ENCODE assay signal across 9 mouse cellular contexts in the genomic region with DNA sequence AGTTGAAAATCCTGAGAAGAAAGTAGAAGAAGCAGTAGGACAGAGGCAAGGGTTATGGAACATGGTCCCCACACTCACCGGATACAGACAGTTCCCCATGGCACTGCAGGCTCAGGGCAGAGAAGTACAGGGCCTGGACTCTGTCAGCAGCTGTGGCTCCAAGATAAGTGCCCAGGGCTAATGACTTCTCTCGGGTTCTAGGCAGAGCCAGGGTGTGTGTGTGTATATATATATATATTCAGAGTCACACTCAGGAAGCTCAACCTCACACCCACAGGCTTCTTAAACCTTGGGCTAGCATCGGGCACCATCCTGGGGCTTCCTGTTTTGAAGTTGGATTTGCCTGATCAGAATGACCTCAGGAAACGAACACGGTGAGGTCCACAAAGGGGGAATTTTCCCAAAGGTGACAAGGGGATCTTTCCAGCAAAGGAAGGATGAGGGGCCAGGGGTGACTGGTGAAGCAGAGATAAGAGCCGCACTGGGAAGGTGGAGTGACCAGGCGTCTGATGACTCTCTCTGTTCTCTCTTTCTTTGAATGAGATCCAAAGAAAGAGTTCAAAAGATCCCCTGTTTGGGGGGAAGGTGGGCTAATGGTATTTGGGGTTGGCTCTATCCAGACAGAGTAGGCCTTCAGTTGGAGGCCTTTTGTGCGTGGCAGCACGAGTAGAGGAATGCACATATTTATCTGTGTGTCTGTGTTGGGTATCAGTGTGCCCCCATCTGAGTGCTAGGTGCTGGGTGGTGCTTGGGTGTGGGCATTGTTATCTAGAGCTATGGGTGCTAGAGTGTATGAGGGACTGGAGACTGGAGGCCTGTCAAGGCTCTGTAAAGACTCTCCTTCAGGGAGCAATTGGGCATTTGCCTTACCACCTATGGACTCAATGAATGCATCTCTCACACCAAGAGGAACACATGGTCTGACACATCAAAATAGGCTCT. TPM values are rescaled to one million over a fixed set of nuclear protein-coding genes. Genes with fewer than 3 reads are reported as not detected.
DNase-seq lines count a peak whose midpoint lies in the region; ATAC-seq lines count a peak whose summit lies in the region.
"Had no signal": no experiment of that assay in that cellular context is flagged by ENCODE, and none has a peak within 500 bp of the region (broad histone marks: within the 10 kb centered on the region; RNA-seq: fewer than 3 reads in every experiment).

Ackr1 (minus strand) TSS at position 439 of the 942 bp plus-strand sequence.

- H3K9me3 ChIP-seq in hindbrain, embryonic 13.5 days = no peaks in the 10 kb centered on the region
- H3K9me3 ChIP-seq in hindbrain, embryonic 12.5 days (replicated peaks) = no peaks in the 10 kb centered on the region
- H3K9me3 ChIP-seq in midbrain, embryonic 16.5 days (replicated peaks; ENCODE audit: control insufficient read depth, low read length, poor library complexity, severe bottlenecking) = no peaks in the 10 kb centered on the region
- H3K9me3 ChIP-seq: limb, embryonic 12.5 days had no signal

- H3K36me3 ChIP-seq in hindbrain, embryonic 13.5 days = peaks cover 35% of the 10 kb centered on the region
- peaks cover 16% of the 10 kb centered on the region; the same call in 1 of the 2 replicates for H3K36me3 ChIP-seq in hindbrain, embryonic 12.5 days
- peaks cover 16% of the 10 kb centered on the region; the same call in 1 of the 2 replicates for H3K36me3 ChIP-seq in midbrain, embryonic 16.5 days (ENCODE audit: control insufficient read depth, insufficient read depth, low read length)
- H3K36me3 ChIP-seq: limb, embryonic 12.5 days had no signal

- ATAC-seq in hindbrain, embryonic 13.5 days (ENCODE audit: low FRiP score) = no peak
- no peak for ATAC-seq in hindbrain, embryonic 12.5 days (ENCODE audit: low FRiP score)
- ATAC-seq in common myeloid progenitor, adult 5-6 weeks (replicated peaks; ENCODE audit: low read depth, poor library complexity, severe bottlenecking) = peak; percentile 80
- ATAC-seq in midbrain, embryonic 16.5 days = no peak
- ATAC-seq in CD4-positive, CD25-positive, alpha-beta regulatory T cell, adult 4 months = no peak

- H3K27ac ChIP-seq in hindbrain, embryonic 13.5 days = no peak within 1 kb of the TSS
- H3K27ac ChIP-seq in hindbrain, embryonic 12.5 days = no peak within 1 kb of the TSS
- no peak within 1 kb of the TSS for H3K27ac ChIP-seq in midbrain, embryonic 16.5 days (ENCODE audit: low read length)
- H3K27ac ChIP-seq: limb, embryonic 12.5 days had no signal

- no peak within 1 kb of the TSS for H3K9ac ChIP-seq in hindbrain, embryonic 13.5 days
- H3K9ac ChIP-seq in hindbrain, embryonic 12.5 days = no peak within 1 kb of the TSS; the same call in 1 of the 2 replicates
- no peak within 1 kb of the TSS for H3K9ac ChIP-seq in midbrain, embryonic 16.5 days (ENCODE audit: low read depth, low read length)
- H3K9ac ChIP-seq: limb, embryonic 12.5 days had no signal

- no peak within 1 kb of the TSS for H3K4me2 ChIP-seq in hindbrain, embryonic 13.5 days
- H3K4me2 ChIP-seq in hindbrain, embryonic 12.5 days (replicated peaks) = no peak within 1 kb of the TSS
- no peak within 1 kb of the TSS for H3K4me2 ChIP-seq in midbrain, embryonic 16.5 days (ENCODE audit: low read length)
- H3K4me2 ChIP-seq: limb, embryonic 12.5 days had no signal

- H3K27me3 ChIP-seq in hindbrain, embryonic 13.5 days = no peaks in the 10 kb centered on the region
- no peaks in the 10 kb centered on the region for H3K27me3 ChIP-seq in hindbrain, embryonic 12.5 days
- no peaks in the 10 kb centered on the region for H3K27me3 ChIP-seq in midbrain, embryonic 16.5 days (ENCODE audit: control insufficient read depth, insufficient read depth, low read depth, low read length)
- H3K27me3 ChIP-seq: limb, embryonic 12.5 days had no signal

- 77% methylated on average over 9 of the region's 9 CpGs for WGBS in hindbrain, embryonic 13.5 days
- WGBS in hindbrain, embryonic 12.5 days = 83% methylated on average over 9 of the region's 9 CpGs
- WGBS in midbrain, embryonic 16.5 days = 72% methylated on average over 9 of the region's 9 CpGs

- peaks cover 22% of the 10 kb centered on the region for H3K4me1 ChIP-seq in hindbrain, embryonic 13.5 days (replicated peaks)
- H3K4me1 ChIP-seq in hindbrain, embryonic 12.5 days = peaks cover 9% of the 10 kb centered on the region
- H3K4me1 ChIP-seq in midbrain, embryonic 16.5 days (ENCODE audit: control insufficient read depth, insufficient read depth, low read length) = 0 out of 2 replicates have a peak, but pooled peaks cover 6% of the 10 kb centered on the region
- H3K4me1 ChIP-seq: limb, embryonic 12.5 days had no signal

- DNase-seq in layer of hippocampus, postnatal 14 days (ENCODE audit: low spot score in 2 of 2) = no peak
- DNase-seq in frontal cortex, postnatal 36 days (ENCODE audit: low spot score in 2 of 2) = no peak
- DNase-seq in adrenal gland, postnatal 36 days = no peak

- H3K4me3 ChIP-seq in hindbrain, embryonic 13.5 days = no peak within 1 kb of the TSS
- no peak within 1 kb of the TSS for H3K4me3 ChIP-seq in hindbrain, embryonic 12.5 days
- H3K4me3 ChIP-seq in midbrain, embryonic 16.5 days (ENCODE audit: low read depth, low read length) = no peak within 1 kb of the TSS
- H3K4me3 ChIP-seq: limb, embryonic 12.5 days had no signal

RNA-seq across cellular contexts. Expression of gene Ackr1, which starts in this region (rescaled TPM):
- 15.1 and 16.8 TPM in 2 replicates for polyA plus RNA-seq in hindbrain, embryonic 13.5 days (2015; fragmentation: Nextera tagmentation; extraction: Ambion mirVana)
- 7.8 and 9.3 TPM in 2 replicates for polyA plus RNA-seq in hindbrain, embryonic 12.5 days (2016; fragmentation: Nextera tagmentation; extraction: Ambion mirVana)
- 0.37 TPM in 1 of 2 replicates, not detected in the other for total RNA-seq in common myeloid progenitor, adult 5-6 weeks (2017)
- 10 to 100 TPM; 76.9 to 81.4 TPM for total RNA-seq in layer of hippocampus, postnatal 14 days (2021)
- polyA plus RNA-seq in midbrain, embryonic 16.5 days (2015; fragmentation: Nextera tagmentation; extraction: Ambion mirVana) = 18.6 and 19.9 TPM in 2 replicates
- not detected for polyA plus RNA-seq in CD4-positive, CD25-positive, alpha-beta regulatory T cell, adult 4 months (2017; shearing (Covaris generic))
- total RNA-seq in adrenal gland, postnatal 36 days (2021) = 1 to 10 TPM; 1.6 to 2.8 TPM

Comparison
In these comparisons a context has a peak if more than half of its experiments do, and no peak if none do; other contexts are left out.
1. RNA of gene Ackr1 (total RNA-seq): 76.9 to 81.4 TPM in layer of hippocampus, postnatal 14 days; 1.6 to 2.8 TPM in adrenal gland, postnatal 36 days and 0.37 TPM in common myeloid progenitor, adult 5-6 weeks; every median in the first group is over 10 times any median in the second.
2. Peak in ATAC-seq in common myeloid progenitor, adult 5-6 weeks; RNA of the gene not detected or under 1 TPM.